Comparison of ENCODE assay signal across 9 mouse cellular contexts in genomic region chr7:68263346-68264027, GRCm38 (mm10). TPM values are rescaled to one million over a fixed set of nuclear protein-coding genes. Genes with fewer than 3 reads are reported as not detected.
A peak's percentile ranks its signal among the peaks of the same experiment; 100 is the strongest.
DNase-seq lines count a peak whose midpoint lies in the region; ATAC-seq and TF ChIP-seq lines count a peak whose summit lies in the region.
"Had no signal": no experiment of that assay in that cellular context is flagged by ENCODE, and none has a peak within 500 bp of the region (broad histone marks: within the 10 kb centered on the region; RNA-seq: fewer than 3 reads in every experiment).

No protein-coding gene starts in this region.

- no peak for TF ChIP-seq POLR2A in thymus, adult 2 months (IDR thresholded peaks at IDR 0.05; ENCODE audit: control insufficient read depth, extremely low read depth, insufficient read depth, low read length, poor library complexity)
- no peak for TF ChIP-seq POLR2A in limb, embryonic 14.5 days (IDR thresholded peaks at IDR 0.05; ENCODE audit: borderline replicate concordance, extremely low read depth, insufficient read depth, insufficient read length)

- H3K27me3 ChIP-seq in heart, embryonic 10.5 days (ENCODE audit: insufficient read depth, poor library complexity, severe bottlenecking) = peaks cover 17% of the 10 kb centered on the region
- H3K27me3 ChIP-seq in thymus, adult 2 months (ENCODE audit: control insufficient read depth, insufficient read depth, low read length) = no peaks in the 10 kb centered on the region
- H3K27me3 ChIP-seq in limb, embryonic 14.5 days (ENCODE audit: control insufficient read depth, insufficient read depth, low read length) = no peaks in the 10 kb centered on the region
- 0 out of 2 replicates have a peak, but pooled peaks cover 4% of the 10 kb centered on the region for H3K27me3 ChIP-seq in stomach, embryonic 16.5 days (ENCODE audit: control insufficient read depth, insufficient read depth, low read length)

- ATAC-seq in limb, embryonic 14.5 days (ENCODE audit: low FRiP score, low read depth) = no peak; the same call in 1 of the 2 replicates
- ATAC-seq in stomach, embryonic 16.5 days (ENCODE audit: insufficient read depth, low FRiP score) = no peak

- WGBS in heart, embryonic 10.5 days = 49% methylated on average over 8 of the region's 8 CpGs
- 23% methylated on average over 8 of the region's 8 CpGs for WGBS in thymus, adult 2 months
- 47% methylated on average over 8 of the region's 8 CpGs for WGBS in limb, embryonic 14.5 days
- WGBS in stomach, embryonic 16.5 days = 58% methylated on average over 8 of the region's 8 CpGs

- DNase-seq in heart, embryonic 10.5 days (ENCODE audit: low spot score) = no peak
- no peak for DNase-seq in heart, adult 18-20 months
- DNase-seq in thymus, adult 2 months = peak; percentile 38
- DNase-seq in thymus, postnatal 10 days (ENCODE audit: low spot score in 2 of 2) = no peak
- DNase-seq in limb, embryonic 14.5 days (ENCODE audit: low spot score) = no peak
- DNase-seq in MN1 (ENCODE audit: low spot score) = no peak
- no peak for DNase-seq in right cerebral cortex, postnatal 36 days (ENCODE audit: low spot score in 2 of 2)

- no peaks in the 10 kb centered on the region for H3K36me3 ChIP-seq in heart, embryonic 10.5 days
- H3K36me3 ChIP-seq in thymus, adult 2 months (ENCODE audit: control insufficient read depth, insufficient read depth, low read length) = no peaks in the 10 kb centered on the region
- no peaks in the 10 kb centered on the region for H3K36me3 ChIP-seq in limb, embryonic 14.5 days (ENCODE audit: control insufficient read depth, insufficient read depth, low read length)
- H3K36me3 ChIP-seq in stomach, embryonic 16.5 days (ENCODE audit: control insufficient read depth, insufficient read depth, low read length) = no peaks in the 10 kb centered on the region

- H3K27ac ChIP-seq in heart, embryonic 10.5 days = peak overlapping the region; percentile 49; the same call in 1 of the 2 replicates
- H3K27ac ChIP-seq in thymus, adult 2 months (ENCODE audit: control insufficient read depth, insufficient read depth, low read length) = peak overlapping the region; percentile 71
- no peak overlapping the region; the same call in 1 of the 2 replicates for H3K27ac ChIP-seq in limb, embryonic 14.5 days (replicated peaks; ENCODE audit: low read depth, low read length)
- H3K27ac ChIP-seq in stomach, embryonic 16.5 days (ENCODE audit: low read length) = no peak overlapping the region
- H3K27ac ChIP-seq: macrophage had no signal

- H3K9me3 ChIP-seq in heart, embryonic 10.5 days = no peaks in the 10 kb centered on the region
- no peaks in the 10 kb centered on the region for H3K9me3 ChIP-seq in limb, embryonic 14.5 days (ENCODE audit: control insufficient read depth, low read length)
- H3K9me3 ChIP-seq in stomach, embryonic 16.5 days (replicated peaks; ENCODE audit: control insufficient read depth, low read length) = no peaks in the 10 kb centered on the region

- no peak for TF ChIP-seq CTCF in thymus, adult 2 months (IDR thresholded peaks at IDR 0.05; ENCODE audit: borderline replicate concordance, control insufficient read depth, extremely low read depth, insufficient read depth, low read length, poor library complexity)

- H3K4me3 ChIP-seq in heart, embryonic 10.5 days = peak overlapping the region; percentile 57
- peak overlapping the region; percentile 29 for H3K4me3 ChIP-seq in thymus, adult 2 months (ENCODE audit: control insufficient read depth, insufficient read depth, low read length)
- H3K4me3 ChIP-seq in limb, embryonic 14.5 days (replicated peaks; ENCODE audit: low read length) = peak overlapping the region; percentile 28
- peak overlapping the region; percentile 40 for H3K4me3 ChIP-seq in stomach, embryonic 16.5 days (replicated peaks; ENCODE audit: low read length)

- H3K4me2 ChIP-seq in limb, embryonic 14.5 days (replicated peaks; ENCODE audit: low read depth, low read length, severe bottlenecking) = peak overlapping the region; percentile 57
- H3K4me2 ChIP-seq in stomach, embryonic 16.5 days (ENCODE audit: low read depth, low read length) = peak overlapping the region; percentile 66

- no peak overlapping the region for H3K9ac ChIP-seq in limb, embryonic 14.5 days (ENCODE audit: low read depth, low read length, severe bottlenecking)
- H3K9ac ChIP-seq in stomach, embryonic 16.5 days (ENCODE audit: low read length) = no peak overlapping the region

- peaks cover 30% of the 10 kb centered on the region for H3K4me1 ChIP-seq in heart, embryonic 10.5 days
- H3K4me1 ChIP-seq in thymus, adult 2 months (replicated peaks; ENCODE audit: control insufficient read depth, insufficient read depth, low read length) = peaks cover 37% of the 10 kb centered on the region
- peaks cover 39% of the 10 kb centered on the region for H3K4me1 ChIP-seq in limb, embryonic 14.5 days (ENCODE audit: control insufficient read depth, insufficient read depth, low read length)
- peaks cover 15% of the 10 kb centered on the region for H3K4me1 ChIP-seq in stomach, embryonic 16.5 days (ENCODE audit: control insufficient read depth, insufficient read depth, low read length)

RNA-seq across cellular contexts. Expression of gene Pgpep1l, which starts 0.5 kb away (rescaled TPM):
- polyA plus RNA-seq in heart, embryonic 10.5 days (2016; fragmentation: Nextera tagmentation; extraction: Ambion mirVana) = not detected in 2 replicates
- not detected for total RNA-seq in heart, adult 18-20 months (2021)
- polyA plus RNA-seq in thymus, adult 2 months (2012; rRNA removed) = 0.98 and 1.5 TPM in 2 replicates
- polyA plus RNA-seq in limb, embryonic 14.5 days (2012; rRNA removed) = 0.59 and 0.80 TPM in 2 replicates
- 0.19 TPM in 1 of 2 replicates, not detected in the other for polyA plus RNA-seq in limb, embryonic 14.5 days (2014; fragmentation: Nextera tagmentation; extraction: Ambion mirVana)
- not detected in 2 replicates for polyA plus RNA-seq in stomach, embryonic 16.5 days (2015; fragmentation: Nextera tagmentation; extraction: Ambion mirVana)

RNA-seq across cellular contexts. Expression of gene Fam169b, which starts 10.2 kb away (rescaled TPM):
- polyA plus RNA-seq in heart, embryonic 10.5 days (2016; fragmentation: Nextera tagmentation; extraction: Ambion mirVana) = 0.19 and 0.28 TPM in 2 replicates
- 1 to 10 TPM in 1 of 2 experiments, under 1 TPM in 1; 0.10 to 1.1 TPM for total RNA-seq in heart, adult 18-20 months (2021)
- polyA plus RNA-seq in thymus, adult 2 months (2012; rRNA removed) = 111 and 114 TPM in 2 replicates
- polyA plus RNA-seq in limb, embryonic 14.5 days (2012; rRNA removed) = 1.9 and 2.5 TPM in 2 replicates
- 1.0 TPM in 2 replicates for polyA plus RNA-seq in limb, embryonic 14.5 days (2014; fragmentation: Nextera tagmentation; extraction: Ambion mirVana)
- 0.34 and 0.37 TPM in 2 replicates for polyA plus RNA-seq in stomach, embryonic 16.5 days (2015; fragmentation: Nextera tagmentation; extraction: Ambion mirVana)

Comparison
In these comparisons a context has a peak if more than half of its experiments do, and no peak if none do; other contexts are left out.
1. H3K27ac ChIP-seq: peak in heart, embryonic 10.5 days (single experiment) and thymus, adult 2 months (single experiment); none in limb, embryonic 14.5 days (single experiment) and stomach, embryonic 16.5 days (single experiment).
2. RNA of gene Fam169b, which starts 10.2 kb away (polyA plus RNA-seq): 111 to 114 TPM in thymus, adult 2 months; 1.0 to 2.5 TPM in limb, embryonic 14.5 days, 0.34 to 0.37 TPM in stomach, embryonic 16.5 days and 0.19 to 0.28 TPM in heart, embryonic 10.5 days; every median in the first group is over 10 times any median in the second.
3. Peak in every context shown above with its lines, with median percentiles within 50 percentile points of each other: H3K4me3 ChIP-seq.